Mouse (Mus musculus): ENCODE measurements at regions not wholly inside any gene's neighbourhood (a gene's known extent, or its start where the extent isn't known, plus 50 kb on each side); places are given as distances from the start of the nearest gene placed in this dataset.
"Not testable (repeated sequence)": the region's sequence is repeated elsewhere in the genome, so short reads cannot be mapped to it uniquely, and the experiment has no call there.

- no peak for DNase-seq (ENCODE audit: low spot score)
Measured at GRCm38 (mm10) chr15:87818566-87818965, 274.5 kb downstream of the Fam19a5 start.

- no peak for DNase-seq (ENCODE audit: low spot score)
Measured at GRCm38 (mm10) chr15:87842097-87842496, 298.0 kb downstream of the Fam19a5 start.

DNA sequence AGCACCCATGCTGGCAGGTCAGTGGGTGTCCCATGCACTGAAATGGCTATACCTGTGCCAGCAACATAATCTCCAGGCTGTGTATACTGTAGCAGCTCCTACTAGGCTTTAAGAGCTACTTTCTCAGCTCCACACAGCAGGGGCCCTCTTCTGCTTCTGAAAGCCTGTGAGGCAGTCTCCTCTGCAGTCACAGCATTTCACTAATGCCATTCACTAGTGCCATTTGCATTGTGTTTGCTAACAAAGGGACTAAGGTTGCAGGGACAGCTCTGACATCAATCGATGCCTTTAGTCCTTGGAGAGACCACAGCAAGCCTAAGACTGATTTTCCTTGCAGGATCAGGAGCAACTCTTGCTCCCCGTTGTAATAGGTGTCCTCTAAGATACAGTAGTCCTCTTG lies 315.0 kb downstream of the Fam19a5 start:
- no peak for DNase-seq (ENCODE audit: low spot score)

DNA sequence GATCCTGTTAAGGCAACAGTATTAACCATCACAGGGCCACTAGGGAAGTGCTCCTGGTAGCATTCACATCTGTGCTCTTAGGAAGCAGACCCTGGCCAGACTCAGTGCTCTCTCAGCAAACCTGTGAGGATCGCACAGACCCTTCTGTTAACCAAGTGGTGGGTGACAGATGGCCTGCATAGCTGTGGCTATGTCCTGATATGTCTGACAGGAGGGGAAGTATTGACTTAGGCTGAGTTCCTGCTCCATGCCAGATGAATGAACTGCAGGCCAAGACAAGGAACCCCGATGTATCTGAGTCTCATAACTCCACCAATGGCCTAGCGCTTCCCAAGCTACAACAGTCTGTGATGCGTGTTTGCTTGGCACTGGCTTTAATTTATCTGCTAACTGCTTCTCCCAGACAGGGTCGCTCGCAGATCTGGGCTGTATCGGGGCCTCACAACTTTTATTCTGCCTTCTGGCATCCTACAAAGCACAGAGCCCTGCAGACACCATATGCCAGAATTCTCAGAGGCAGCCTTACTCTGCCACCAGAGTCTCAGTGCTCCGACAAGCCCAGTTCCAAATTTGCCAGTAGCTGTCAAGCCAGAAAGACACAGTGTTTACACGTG lies 332.3 kb downstream of the Fam19a5 start:
- no peak for DNase-seq (ENCODE audit: low spot score)

- DNase-seq (ENCODE audit: low spot score), result no peak
Measured at GRCm38 (mm10) chr15:87890903-87891302, 346.8 kb downstream of the Fam19a5 start.

- not testable (repeated sequence) for DNase-seq (ENCODE audit: low spot score)
Measured at GRCm38 (mm10) chr15:87894866-87895265, 350.8 kb downstream of the Fam19a5 start.

GRCm38 (mm10) chr15:87898655-87899054 lies 354.6 kb downstream of the Fam19a5 start:
- no peak for DNase-seq (ENCODE audit: low spot score)

DNA sequence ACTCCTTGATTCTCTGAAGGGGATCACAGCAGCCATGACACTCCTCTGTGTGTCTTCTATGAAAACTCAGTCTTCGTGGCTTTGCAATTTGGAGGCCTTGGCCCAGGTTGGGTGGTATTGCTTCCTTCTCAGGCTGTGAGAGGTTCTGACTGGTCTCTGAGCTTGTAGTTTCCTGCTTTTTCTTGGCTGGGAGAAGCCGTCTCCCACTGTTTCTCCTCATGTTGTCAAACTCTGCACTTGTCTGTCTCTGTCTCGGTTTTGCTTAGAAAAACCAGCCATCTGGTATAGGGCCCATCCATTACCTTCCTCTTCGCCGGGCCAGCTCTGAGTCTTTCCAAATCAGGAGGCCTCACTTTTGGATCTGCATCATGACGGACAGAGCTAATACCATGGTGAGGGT lies 360.3 kb downstream of the Fam19a5 start:
- no peak for DNase-seq (ENCODE audit: low spot score)

DNA sequence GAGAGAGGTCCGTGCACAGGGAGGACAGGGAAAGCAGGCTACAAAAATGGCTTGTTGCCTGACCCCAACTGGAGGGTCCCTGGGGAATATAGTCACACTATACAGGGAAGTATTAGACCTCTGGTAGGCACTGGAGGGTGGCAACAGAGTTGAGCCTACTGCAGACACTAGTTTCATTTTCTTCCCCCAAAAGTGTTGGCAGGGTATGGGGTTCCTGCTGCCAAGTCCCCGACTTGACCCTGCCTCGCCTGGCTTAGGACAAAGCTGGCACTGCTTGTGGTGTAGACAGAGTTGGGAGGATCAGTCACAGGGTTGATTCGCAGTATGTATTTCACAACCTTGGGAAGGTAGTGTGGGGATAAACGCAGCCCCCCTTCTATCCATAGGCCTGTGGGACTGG lies 362.2 kb downstream of the Fam19a5 start:
- DNase-seq (ENCODE audit: low spot score), result no peak

DNA sequence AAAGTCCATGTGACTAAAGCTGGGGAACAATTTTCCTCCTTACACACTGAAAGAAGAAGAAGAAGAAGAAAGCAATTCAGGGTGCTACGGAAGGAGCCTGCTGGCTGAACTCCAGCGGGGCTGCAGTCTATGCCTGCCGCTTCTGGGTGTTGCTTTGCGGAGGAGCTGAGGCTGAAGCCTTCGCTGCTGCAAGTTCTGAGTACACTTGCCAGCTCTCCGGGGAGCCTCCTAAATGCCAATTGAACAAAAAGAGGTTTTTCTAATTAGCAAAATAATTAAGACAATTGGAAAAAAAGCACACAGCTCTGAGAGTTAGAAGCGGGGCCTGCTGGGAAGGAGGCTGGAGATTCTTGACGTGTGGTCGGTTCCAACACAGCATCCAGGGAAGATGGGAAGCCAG lies 378.0 kb downstream of the Fam19a5 start:
- DNase-seq (ENCODE audit: low spot score), result no peak

GRCm38 (mm10) chr15:87922781-87923446 lies 378.8 kb downstream of the Fam19a5 start:
- DNase-seq (ENCODE audit: low spot score), result no peak

DNA sequence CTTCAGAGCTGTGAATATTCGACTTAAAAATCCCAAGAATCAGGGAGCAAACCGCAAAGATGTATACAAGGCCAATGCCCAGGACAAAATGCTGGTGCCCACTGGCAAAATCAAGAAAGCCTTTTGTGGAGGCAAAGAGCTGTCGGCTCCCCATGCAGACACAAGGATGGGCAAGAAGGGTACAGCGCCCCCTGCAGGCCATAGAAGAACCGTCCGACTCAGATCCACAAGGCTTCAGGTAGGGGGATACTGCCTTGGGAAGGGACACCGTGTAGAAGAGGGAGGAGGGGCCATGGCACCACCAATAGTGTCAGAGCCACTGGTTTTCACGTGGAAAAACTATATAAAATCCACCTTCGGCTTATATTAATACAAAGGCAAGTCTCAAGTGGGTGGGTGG lies 379.8 kb downstream of the Fam19a5 start:
- no peak for DNase-seq (ENCODE audit: low spot score)

GRCm38 (mm10) chr15:87936041-87936440 lies 391.9 kb downstream of the Fam19a5 start:
- no peak for DNase-seq (ENCODE audit: low spot score)

GRCm38 (mm10) chr15:87940837-87941236 lies 396.7 kb downstream of the Fam19a5 start:
- DNase-seq (ENCODE audit: low spot score), result no peak

GRCm38 (mm10) chr15:87952531-87952930 lies 408.4 kb downstream of the Fam19a5 start:
- no peak for DNase-seq (ENCODE audit: low spot score)

DNA sequence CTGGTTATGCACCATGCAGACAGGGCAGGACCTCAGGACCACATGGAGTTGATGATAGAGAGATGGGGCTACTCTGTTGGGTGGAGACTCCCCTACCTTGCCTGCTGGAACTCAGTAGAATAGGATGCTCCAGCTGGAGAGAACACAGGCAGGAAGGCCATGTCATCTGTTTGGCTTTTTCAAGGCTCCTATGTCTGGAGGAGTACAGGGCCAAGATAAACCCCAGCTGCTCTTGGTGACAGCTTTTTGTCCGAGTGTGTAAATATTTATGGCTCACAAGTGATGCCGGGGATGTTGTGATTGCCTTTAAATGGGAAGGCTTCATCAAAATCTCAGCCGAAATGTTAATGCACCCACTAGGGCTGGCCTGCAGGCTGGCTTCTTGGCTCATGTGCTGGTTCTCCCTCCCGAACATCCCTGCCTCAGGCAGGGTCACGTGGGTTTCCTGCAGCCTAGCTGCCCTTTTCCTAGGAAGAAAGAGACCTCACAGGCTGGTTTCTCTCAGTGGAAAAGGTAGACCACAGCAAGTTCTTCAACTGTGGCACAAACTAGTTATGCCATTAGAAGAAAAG lies 411.7 kb downstream of the Fam19a5 start:
- no peak for DNase-seq (ENCODE audit: low spot score)

DNA sequence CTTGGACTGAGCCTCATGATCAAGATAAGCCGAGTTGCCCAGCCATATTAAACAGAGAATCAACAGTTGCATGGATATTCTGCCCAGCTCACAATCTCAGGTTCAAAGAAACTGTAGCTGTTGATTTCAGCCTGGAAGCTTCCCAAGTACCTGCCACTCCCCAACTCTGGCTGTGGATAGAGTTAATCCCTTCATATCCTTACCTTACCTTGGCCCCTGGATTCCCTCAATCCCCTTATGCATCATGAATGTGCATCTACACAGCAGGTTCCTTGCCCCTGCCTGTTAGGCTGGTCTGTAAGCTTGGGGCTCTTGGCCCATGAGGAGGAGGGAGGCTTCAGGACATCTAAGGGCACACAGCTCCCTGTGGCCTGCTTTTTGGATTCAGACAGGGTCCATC lies 414.8 kb downstream of the Fam19a5 start:
- DNase-seq (ENCODE audit: low spot score), result no peak

- no peak for DNase-seq (ENCODE audit: low spot score)
Measured at GRCm38 (mm10) chr15:87972641-87973040, 428.5 kb downstream of the Fam19a5 start.

DNA sequence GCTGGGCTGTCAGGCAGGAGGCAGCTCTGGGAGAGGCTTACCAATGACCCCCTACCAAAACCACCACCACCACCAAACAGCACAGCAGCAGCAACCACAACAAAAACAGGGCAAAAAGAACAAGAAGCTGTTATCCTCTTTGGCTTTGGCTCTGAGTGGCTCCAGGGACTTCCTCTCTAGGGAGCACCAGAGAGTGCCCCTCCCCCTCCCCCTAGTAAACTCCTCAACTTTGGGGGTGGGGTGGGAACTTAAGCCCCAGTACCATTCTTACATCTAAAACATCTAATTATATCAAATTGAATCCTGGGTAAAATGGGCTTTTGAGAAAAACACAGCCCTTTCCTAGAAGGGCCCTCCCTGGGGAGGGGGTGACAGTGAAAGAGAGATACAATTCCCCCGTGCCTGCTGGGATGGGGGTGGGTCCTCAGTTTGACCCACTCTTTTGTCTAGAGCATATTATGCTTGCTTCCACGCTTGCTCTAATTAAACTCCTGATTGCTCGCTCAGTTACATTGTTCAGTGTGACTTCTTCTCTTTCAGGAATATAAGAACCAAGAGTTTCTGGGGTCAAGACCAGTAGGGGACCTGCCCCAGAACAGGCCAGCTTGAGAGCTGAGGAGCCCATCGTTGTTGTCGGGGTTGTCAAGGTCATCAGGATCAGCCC lies 443.4 kb downstream of the Fam19a5 start:
- no peak for DNase-seq (ENCODE audit: low spot score)

- DNase-seq (ENCODE audit: low spot score), result no peak
Measured at GRCm38 (mm10) chr15:87994546-87994945, 450.4 kb downstream of the Fam19a5 start.

- no peak for DNase-seq (ENCODE audit: low spot score)
Measured at GRCm38 (mm10) chr15:88017076-88017475, 473.0 kb downstream of the Fam19a5 start.

GRCm38 (mm10) chr15:88032751-88033150 lies 488.7 kb downstream of the Fam19a5 start:
- no peak for DNase-seq (ENCODE audit: low spot score)

GRCm38 (mm10) chr15:88033725-88034124 lies 489.6 kb downstream of the Fam19a5 start:
- no peak for DNase-seq (ENCODE audit: low spot score)
